17 mouse cellular contexts compared by ENCODE assay signal in the genomic region with DNA sequence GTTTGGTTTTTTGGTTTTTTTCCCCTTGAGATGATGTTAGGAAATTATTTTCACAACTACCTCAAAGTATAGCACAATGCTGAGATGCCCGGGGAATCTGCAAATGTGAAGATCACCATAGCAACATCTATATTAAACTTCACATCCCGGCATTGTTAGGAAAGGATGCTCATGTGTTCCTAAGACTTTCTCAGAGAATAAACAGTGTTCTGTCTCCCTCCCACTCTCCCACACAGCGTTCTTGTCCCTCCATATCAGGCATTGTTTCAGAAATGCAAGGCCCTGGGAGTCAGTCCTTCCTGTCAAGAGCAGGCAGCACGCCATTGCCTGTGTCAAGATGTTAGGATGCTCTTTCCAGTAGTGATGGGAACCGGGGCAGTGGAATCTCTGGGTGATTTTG.
"Had no signal": no experiment of that assay in that cellular context is flagged by ENCODE, and none has a peak within 500 bp of the region (broad histone marks: within the 10 kb centered on the region; RNA-seq: fewer than 3 reads in every experiment).

No protein-coding gene starts in this region.

- H3K36me3 ChIP-seq: limb, embryonic 12.5 days; liver, embryonic 13.5 days; lung, embryonic 15.5 days; midbrain, embryonic 13.5 days; neural tube, embryonic 12.5 days had no signal

- H3K27me3 ChIP-seq: limb, embryonic 12.5 days; liver, embryonic 13.5 days; lung, embryonic 15.5 days; midbrain, embryonic 13.5 days; neural tube, embryonic 12.5 days had no signal

- H3K4me2 ChIP-seq: limb, embryonic 12.5 days; liver, embryonic 13.5 days; lung, embryonic 15.5 days; midbrain, embryonic 13.5 days; neural tube, embryonic 12.5 days had no signal

- DNase-seq: kidney, adult 8-10 months; kidney, postnatal 10 days; kidney, postnatal 4 days; liver; liver, embryonic 13.5 days; liver, postnatal 0 days; lung, postnatal 14 days; retina, postnatal 1 day; thymus, adult 2 months; thymus, postnatal 25 days had no signal

- H3K4me1 ChIP-seq: limb, embryonic 12.5 days; lung, embryonic 15.5 days; midbrain, embryonic 13.5 days; neural tube, embryonic 12.5 days had no signal

- H3K27ac ChIP-seq: limb, embryonic 12.5 days; liver, embryonic 13.5 days; lung, embryonic 15.5 days; macrophage; midbrain, embryonic 13.5 days; neural tube, embryonic 12.5 days had no signal

- H3K4me3 ChIP-seq: limb, embryonic 12.5 days; liver, embryonic 13.5 days; lung, embryonic 15.5 days; megakaryocyte, embryonic 14.5 days; midbrain, embryonic 13.5 days; neural tube, embryonic 12.5 days had no signal

- ATAC-seq: intestine, postnatal 0 days; liver, postnatal 0 days; midbrain, embryonic 13.5 days had no signal

- H3K9me3 ChIP-seq: limb, embryonic 12.5 days; liver, embryonic 13.5 days; lung, embryonic 15.5 days; midbrain, embryonic 13.5 days; neural tube, embryonic 12.5 days had no signal

- H3K9ac ChIP-seq: limb, embryonic 12.5 days; liver, embryonic 13.5 days; liver, postnatal 0 days; lung, embryonic 15.5 days; midbrain, embryonic 13.5 days; neural tube, embryonic 12.5 days had no signal
